Mouse (Mus musculus) gastrocnemius, postnatal 14 days (tissue): Measurements from ENCODE around the gene Gm11037. TPM values are rescaled to one million over a fixed set of nuclear protein-coding genes. Genes with fewer than 3 reads are reported as not detected.

Experiments used
- DNase-seq: peaks from one replicate; pipeline ENCODE4 v3.0.0; 2021; ENCODE audit warnings: mixed read lengths
- intact Hi-C: fragments of 180-260 bp; cut with DNase I; formaldehyde crosslinking; loops from one replicate; pipeline ENCODE4 v1.15.1; 2025; ENCODE audit warnings: low total_unique reads
- total RNA-seq, 2 experiments: library from RNA; stranded (reverse); gene quantifications; 2 replicates each; pipeline ENCODE4 v1.2.3; 2021

Gm11037 gene
- total RNA-seq, 2 experiments from 2014 or later: not detected

- intact Hi-C loops: no loop called here
- DNase-seq: peak; percentile 78
Measured at GRCm38 (mm10) chr2:131127161-131127730, 6.1 kb upstream of the Gm11037 start, which contains the start of gene Hspa12b. Hspa12b (plus strand) TSS chr2:131127280.

GRCm38 (mm10) chr2:131128211-131128610 is 5.1 kb upstream of the Gm11037 start:
- intact Hi-C loops: no loop called here
- DNase-seq: no peak

GRCm38 (mm10) chr2:131128636-131129157 is 4.6 kb upstream of the Gm11037 start:
- DNase-seq: no peak
- intact Hi-C loops: no loop called here

- intact Hi-C loops: no loop called here
- no peak for DNase-seq
Measured at GRCm38 (mm10) chr2:131129836-131130235, 3.5 kb upstream of the Gm11037 start.

GRCm38 (mm10) chr2:131130849-131131248 is 2.4 kb upstream of the Gm11037 start:
- no peak for DNase-seq
- intact Hi-C loops: no loop called here

- intact Hi-C loops: no loop called here
- no peak for DNase-seq
Measured at GRCm38 (mm10) chr2:131132111-131132888, 997 bp upstream of the Gm11037 start.

- intact Hi-C loops: no loop called here
- DNase-seq: no peak
Measured at GRCm38 (mm10) chr2:131134381-131134780, 1.1 kb downstream of the Gm11037 start.

- DNase-seq: no peak
- intact Hi-C loops: no loop called here
Measured at GRCm38 (mm10) chr2:131134826-131135400, 1.6 kb downstream of the Gm11037 start.

GRCm38 (mm10) chr2:131135521-131136139 is 2.3 kb downstream of the Gm11037 start:
- intact Hi-C loops: no loop called here
- no peak for DNase-seq

- DNase-seq: no peak
- intact Hi-C loops: no loop called here
Measured at GRCm38 (mm10) chr2:131138296-131138695, 5.0 kb downstream of the Gm11037 start.

- no peak for DNase-seq
- intact Hi-C loops: no loop called here
Measured at GRCm38 (mm10) chr2:131138760-131139159, 5.5 kb downstream of the Gm11037 start.

GRCm38 (mm10) chr2:131139287-131139686 is 6.0 kb downstream of the Gm11037 start:
- no peak for DNase-seq
- intact Hi-C loops: no loop called here

GRCm38 (mm10) chr2:131139886-131140532 is 6.7 kb downstream of the Gm11037 start:
- no peak for DNase-seq

GRCm38 (mm10) chr2:131140533-131140905 is 7.2 kb downstream of the Gm11037 start:
- intact Hi-C loops: loop anchor here (5.0 kb wide), 1 partner anchor 43 kb away; no protein-coding TSS in a partner anchor
- no peak for DNase-seq

More at GRCm38 (mm10) chr2:131139886-131140532, 6.7 kb downstream of the Gm11037 start:
- intact Hi-C loops: loop anchor here (5.0 kb wide), 1 partner anchor 43 kb away; no protein-coding TSS in a partner anchor

- no peak for DNase-seq
- intact Hi-C loops: loop anchor here (5.0 kb wide), 1 partner anchor 44 kb away; no protein-coding TSS in a partner anchor
Measured at GRCm38 (mm10) chr2:131141336-131141986, 8.2 kb downstream of the Gm11037 start.

GRCm38 (mm10) chr2:131142592-131142991 is 9.3 kb downstream of the Gm11037 start:
- intact Hi-C loops: loop anchor here (5.0 kb wide), 1 partner anchor 45 kb away; no protein-coding TSS in a partner anchor
- DNase-seq: peak; percentile 88

GRCm38 (mm10) chr2:131143007-131143780 is 9.9 kb downstream of the Gm11037 start:
- intact Hi-C loops: loop anchor here (5.0 kb wide), 1 partner anchor 46 kb away; no protein-coding TSS in a partner anchor
- DNase-seq: no peak

GRCm38 (mm10) chr2:131145121-131145520 is 11.8 kb downstream of the Gm11037 start:
- DNase-seq: no peak
- intact Hi-C loops: no loop called here
